Mouse (Mus musculus) liver, embryonic 14 days (tissue): Measurements from ENCODE around the gene Lpar3. TPM values are rescaled to one million over a fixed set of nuclear protein-coding genes. Genes with fewer than 3 reads are reported as not detected.

ENCODE experiments used
- polyA plus RNA-seq: library from polyadenylated mRNA; depleted of rRNA; stranded (reverse); fragments of >200 nt; gene quantifications from 2 replicates; pipeline ENCODE4 v1.2.3, GENCODE M21; 2012; rRNA removed

Lpar3 gene
- polyA plus RNA-seq, result 0.01 and 0.03 TPM in 2 replicates

DNA sequence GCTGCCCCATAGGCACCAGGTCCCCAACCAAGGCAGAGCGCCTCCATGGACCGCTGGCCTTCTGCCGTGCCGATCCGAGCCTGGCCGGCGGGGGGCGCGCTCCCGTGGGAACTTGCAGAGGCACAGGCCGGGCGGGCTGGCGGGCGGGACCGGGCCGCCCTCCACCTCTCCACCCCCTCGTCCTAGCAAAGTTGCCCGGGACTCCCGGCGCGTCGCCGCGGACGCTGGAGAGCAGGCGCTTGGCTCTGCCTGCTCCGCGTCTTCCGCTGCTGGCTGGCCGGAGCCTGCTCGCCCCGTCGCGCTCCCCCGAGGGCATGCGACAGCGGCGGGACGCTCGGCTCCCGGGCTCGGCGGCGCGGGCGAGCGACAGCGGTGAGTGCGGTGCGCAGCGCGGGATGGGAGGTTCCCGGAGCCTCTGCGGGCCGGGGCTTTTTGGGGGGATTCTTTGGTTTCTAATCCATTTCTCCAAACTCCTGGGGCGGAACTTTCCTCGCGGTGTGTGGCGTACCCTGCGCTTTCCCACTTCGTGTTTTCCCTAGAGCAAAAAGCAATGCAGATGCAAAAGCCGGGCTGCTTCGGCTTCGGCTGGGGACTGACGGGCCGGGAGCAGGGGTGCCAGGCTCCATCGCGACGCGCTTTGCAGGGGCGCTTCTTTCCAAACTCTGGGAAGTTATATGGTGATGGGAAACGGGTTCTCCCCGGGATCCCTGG lies at the start of gene Lpar3:
Gene Lpar3 (plus strand): TSS at position 188 of the 711 bp plus-strand sequence.

Other genes with a start within 250 kb of the Lpar3 start
- gene Syde2, start 233.1 kb upstream of the Lpar3 start, polyA plus RNA-seq, result 0.85 and 0.91 TPM in 2 replicates
- gene Wdr63, start 112.8 kb upstream of the Lpar3 start, polyA plus RNA-seq, result 0.01 and 0.03 TPM in 2 replicates
- gene Mcoln3, start 103.5 kb upstream of the Lpar3 start, polyA plus RNA-seq, result 0.05 and 0.09 TPM in 2 replicates
- gene Mcoln2, start 71.1 kb upstream of the Lpar3 start, polyA plus RNA-seq, result 5.4 and 6.9 TPM in 2 replicates
- 36.1 and 42.8 TPM in 2 replicates for gene Ssx2ip, start 183.7 kb downstream of the Lpar3 start, polyA plus RNA-seq
- 1.7 and 2.1 TPM in 2 replicates for gene Ctbs, start 228.8 kb downstream of the Lpar3 start, polyA plus RNA-seq